ENCODE assay signal across 19 mouse cellular contexts in the genomic region with DNA sequence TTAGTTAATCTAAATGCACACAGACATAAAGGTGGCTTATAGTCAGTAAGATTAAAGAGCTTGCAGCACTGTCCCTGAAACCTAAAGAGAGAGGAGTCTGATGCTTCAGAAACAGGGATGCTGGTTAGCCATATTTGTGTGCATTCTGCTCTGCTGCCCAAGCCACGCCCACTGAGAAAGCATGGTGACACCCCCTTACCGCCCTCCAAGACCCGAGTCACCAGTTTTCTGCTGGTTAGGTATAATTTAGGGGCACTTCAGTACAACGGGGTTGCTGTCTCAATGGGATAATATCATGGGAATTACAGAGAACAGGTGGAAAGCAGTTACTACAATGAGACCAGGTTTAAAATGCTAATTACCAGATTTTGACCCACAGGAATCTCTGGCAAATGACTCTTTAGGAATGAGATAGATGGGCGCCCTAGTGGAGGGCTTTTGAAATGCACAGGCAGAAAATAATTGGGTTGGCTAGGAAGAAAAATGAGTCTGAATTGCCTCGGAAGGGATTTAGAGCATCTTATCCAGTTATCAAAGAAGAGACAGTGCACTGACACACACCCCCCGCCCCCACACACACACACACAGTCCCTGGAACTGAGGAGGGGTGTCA.
DNase-seq lines count a peak whose midpoint lies in the region; ATAC-seq and TF ChIP-seq lines count a peak whose summit lies in the region.
"Had no signal": no experiment of that assay in that cellular context is flagged by ENCODE, and none has a peak within 500 bp of the region (broad histone marks: within the 10 kb centered on the region; RNA-seq: fewer than 3 reads in every experiment).

No protein-coding gene starts in this region.

- no peak overlapping the region for H3K27ac ChIP-seq in liver, postnatal 0 days (ENCODE audit: low read depth)
- no peak overlapping the region for H3K27ac ChIP-seq in limb, embryonic 10.5 days
- H3K27ac ChIP-seq: kidney, embryonic 15.5 days; limb, embryonic 15.5 days; lung, embryonic 15.5 days; midbrain, embryonic 15.5 days; neural tube, embryonic 12.5 days; stomach, embryonic 15.5 days had no signal

- H3K27me3 ChIP-seq in liver, postnatal 0 days (ENCODE audit: insufficient read depth, low read length) = no peaks in the 10 kb centered on the region
- no peaks in the 10 kb centered on the region for H3K27me3 ChIP-seq in limb, embryonic 10.5 days (ENCODE audit: low read depth, poor library complexity, severe bottlenecking)
- H3K27me3 ChIP-seq: kidney, embryonic 15.5 days; limb, embryonic 15.5 days; lung, embryonic 15.5 days; midbrain, embryonic 15.5 days; neural tube, embryonic 12.5 days; stomach, embryonic 15.5 days had no signal

- no peaks in the 10 kb centered on the region for H3K36me3 ChIP-seq in liver, postnatal 0 days (replicated peaks; ENCODE audit: insufficient read depth, low read length)
- no peaks in the 10 kb centered on the region for H3K36me3 ChIP-seq in limb, embryonic 10.5 days
- H3K36me3 ChIP-seq: kidney, embryonic 15.5 days; limb, embryonic 15.5 days; lung, embryonic 15.5 days; midbrain, embryonic 15.5 days; neural tube, embryonic 12.5 days; stomach, embryonic 15.5 days had no signal

- no peak for ATAC-seq in liver, postnatal 0 days
- no peak for ATAC-seq in activated CD4-positive, CD25-positive, alpha-beta regulatory T cell, adult 4 months
- ATAC-seq: midbrain, embryonic 15.5 days had no signal

- no peaks in the 10 kb centered on the region for H3K4me1 ChIP-seq in liver, postnatal 0 days (ENCODE audit: insufficient read depth)
- no peaks in the 10 kb centered on the region for H3K4me1 ChIP-seq in limb, embryonic 10.5 days
- H3K4me1 ChIP-seq: kidney, embryonic 15.5 days; limb, embryonic 15.5 days; lung, embryonic 15.5 days; midbrain, embryonic 15.5 days; neural tube, embryonic 12.5 days; stomach, embryonic 15.5 days had no signal

- peak; percentile 63 for DNase-seq in heart, adult 11 months
- no peak for DNase-seq in heart, postnatal 10 days
- DNase-seq in liver, postnatal 0 days = no peak
- DNase-seq in liver (no peak), ES-CJ7 (ENCODE audit: low read depth, low spot score) (peak; percentile 28)
- peak; percentile 19 for DNase-seq in embryo, embryonic 11 days
- DNase-seq in limb, embryonic 10.5 days (ENCODE audit: low spot score) = no peak
- DNase-seq: cerebellum, adult 18-20 months; heart, adult 18-20 months; heart, postnatal 14 days; right cerebral cortex, postnatal 4 days had no signal

- WGBS in liver, postnatal 0 days (ENCODE audit: insufficient replicate concordance) = 48% methylated on average over 7 of the region's 7 CpGs
- WGBS in limb, embryonic 10.5 days = 63% methylated on average over 7 of the region's 7 CpGs

- H3K4me2 ChIP-seq in liver, postnatal 0 days (ENCODE audit: low read depth, low read length) = no peak overlapping the region
- H3K4me2 ChIP-seq: kidney, embryonic 15.5 days; limb, embryonic 15.5 days; lung, embryonic 15.5 days; midbrain, embryonic 15.5 days; neural tube, embryonic 12.5 days; stomach, embryonic 15.5 days had no signal

- no peak for TF ChIP-seq EP300 in liver, postnatal 0 days (IDR thresholded peaks at IDR 0.05; ENCODE audit: low read depth)

- H3K9ac ChIP-seq in liver, postnatal 0 days (replicated peaks) = no peak overlapping the region
- H3K9ac ChIP-seq: kidney, embryonic 15.5 days; limb, embryonic 15.5 days; lung, embryonic 15.5 days; midbrain, embryonic 15.5 days; neural tube, embryonic 12.5 days; stomach, embryonic 15.5 days had no signal

- intact Hi-C loops in heart, postnatal 10 days (cut with DNase I) = no loop called here

- no peak overlapping the region for H3K4me3 ChIP-seq in liver, postnatal 0 days (ENCODE audit: low read depth, low read length)
- no peak overlapping the region for H3K4me3 ChIP-seq in limb, embryonic 10.5 days
- H3K4me3 ChIP-seq: erythroblast, embryonic 14.5 days; kidney, embryonic 15.5 days; limb, embryonic 15.5 days; lung, embryonic 15.5 days; midbrain, embryonic 15.5 days; neural tube, embryonic 12.5 days; stomach, embryonic 15.5 days had no signal

- H3K9me3 ChIP-seq in liver, postnatal 0 days (ENCODE audit: low read length) = no peaks in the 10 kb centered on the region
- no peaks in the 10 kb centered on the region for H3K9me3 ChIP-seq in limb, embryonic 10.5 days (replicated peaks)
- H3K9me3 ChIP-seq: kidney, embryonic 15.5 days; limb, embryonic 15.5 days; lung, embryonic 15.5 days; midbrain, embryonic 15.5 days; neural tube, embryonic 12.5 days; stomach, embryonic 15.5 days had no signal

- TF ChIP-seq CTCF in liver, postnatal 0 days (IDR thresholded peaks at IDR 0.05; ENCODE audit: low read depth) = 0 out of 2 replicates have a peak, but pooled peaks have one; percentile 10

Comparison
In these comparisons a context has a peak if more than half of its experiments do, and no peak if none do; other contexts are left out.
1. DNase-seq: peak in heart, adult 11 months (single experiment), ES-CJ7 (single experiment) and embryo, embryonic 11 days (single experiment); none in heart, postnatal 10 days (0 of 2), liver, postnatal 0 days (single experiment), liver (single experiment) and limb, embryonic 10.5 days (single experiment).